Mouse (Mus musculus): ENCODE data around the gene Hoxb4. TPM values are rescaled to one million over a fixed set of nuclear protein-coding genes. Genes with fewer than 3 reads are reported as not detected.

The Hoxb4 gene
- total RNA-seq, 1 experiment from 2014 or later: 6.6 TPM

DNA sequence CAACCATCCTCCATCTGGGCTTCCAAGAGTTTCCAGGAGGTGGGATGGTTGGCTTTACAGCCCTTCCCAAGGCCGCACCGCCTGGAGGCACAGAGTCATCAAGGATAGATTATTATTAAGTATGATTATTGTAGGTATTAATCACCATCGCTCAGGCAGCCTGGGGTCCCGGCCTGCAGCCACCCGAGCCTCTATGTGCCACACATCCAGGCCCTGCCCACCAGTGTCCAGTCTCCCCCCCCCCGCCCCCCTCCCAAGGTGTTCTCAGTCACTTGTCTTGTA lies 26.8 kb downstream of the Hoxb4 start:
- ATAC-seq (replicated peaks; ENCODE audit: insufficient number of reproducible peaks, low FRiP score, low TSS enrichment, poor library complexity, severe bottlenecking): no peak

DNA sequence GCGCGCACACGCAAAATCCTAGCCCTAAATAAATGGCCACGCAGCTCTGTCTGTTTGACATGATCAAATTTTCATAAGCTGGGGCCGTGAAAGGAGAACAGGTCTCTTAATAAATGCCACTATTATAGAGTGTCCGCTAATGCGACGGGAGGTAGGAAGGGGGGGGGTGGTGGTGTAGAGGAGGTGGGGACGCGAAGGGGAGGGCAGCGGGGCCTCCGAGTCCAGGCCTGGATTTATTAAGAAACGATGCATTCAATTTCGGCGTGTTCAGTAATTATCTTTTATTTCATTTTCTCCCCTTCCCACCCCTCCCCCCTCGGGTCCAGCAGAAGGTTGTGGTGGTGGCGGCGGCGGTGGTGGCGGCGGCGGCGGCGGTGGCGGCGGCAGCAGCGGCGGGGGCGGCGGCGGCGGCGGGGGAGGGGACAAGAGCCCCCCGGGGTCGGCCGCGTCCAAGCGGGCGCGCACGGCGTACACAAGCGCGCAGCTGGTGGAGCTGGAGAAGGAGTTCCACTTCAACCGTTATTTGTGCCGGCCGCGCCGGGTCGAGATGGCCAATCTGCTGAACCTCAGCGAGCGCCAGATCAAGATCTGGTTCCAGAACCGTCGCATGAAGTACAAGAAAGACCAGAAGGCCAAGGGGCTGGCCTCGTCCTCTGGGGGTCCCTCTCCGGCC lies 27.3 kb downstream of the Hoxb4 start:
- ATAC-seq (replicated peaks; ENCODE audit: insufficient number of reproducible peaks, low FRiP score, low TSS enrichment, poor library complexity, severe bottlenecking): no peak

DNA sequence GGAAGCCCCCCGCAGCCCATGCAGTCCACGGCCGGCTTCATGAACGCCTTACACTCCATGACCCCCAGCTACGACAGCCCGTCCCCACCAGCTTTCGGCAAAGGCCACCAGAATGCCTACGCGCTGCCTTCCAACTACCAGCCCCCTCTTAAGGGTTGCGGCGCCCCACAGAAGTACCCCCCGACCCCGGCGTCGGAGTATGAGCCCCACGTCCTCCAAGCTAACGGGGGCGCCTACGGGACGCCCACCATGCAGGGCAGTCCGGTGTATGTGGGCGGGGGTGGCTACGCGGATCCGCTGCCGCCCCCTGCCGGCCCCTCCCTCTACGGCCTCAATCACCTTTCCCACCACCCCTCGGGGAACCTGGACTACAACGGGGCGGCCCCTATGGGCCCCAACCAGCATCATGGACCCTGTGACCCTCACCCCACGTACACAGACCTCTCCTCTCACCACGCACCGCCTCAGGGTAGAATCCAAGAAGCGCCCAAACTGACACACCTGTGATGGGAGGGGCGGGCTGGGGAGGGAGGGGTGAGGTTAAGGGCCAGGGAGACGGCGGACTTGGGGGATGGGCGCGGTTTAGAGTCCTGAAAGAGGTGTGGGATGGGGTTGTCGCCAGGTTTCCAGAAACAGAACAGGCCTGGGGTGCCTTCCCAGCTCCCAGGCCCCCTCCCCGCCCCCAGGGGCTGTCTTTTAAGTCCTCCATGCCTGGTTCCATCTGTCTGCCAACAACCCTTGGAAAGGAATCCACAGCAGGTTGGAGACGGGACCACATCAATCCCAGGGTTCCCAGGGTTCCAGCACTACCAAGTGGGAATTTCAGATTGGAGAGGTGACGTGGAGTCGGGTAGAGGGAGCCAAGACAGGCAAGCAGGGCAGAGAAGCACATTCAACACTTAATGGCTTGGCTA lies 28.1 kb downstream of the Hoxb4 start:
- ATAC-seq (replicated peaks; ENCODE audit: insufficient number of reproducible peaks, low FRiP score, low TSS enrichment, poor library complexity, severe bottlenecking): no peak

DNA sequence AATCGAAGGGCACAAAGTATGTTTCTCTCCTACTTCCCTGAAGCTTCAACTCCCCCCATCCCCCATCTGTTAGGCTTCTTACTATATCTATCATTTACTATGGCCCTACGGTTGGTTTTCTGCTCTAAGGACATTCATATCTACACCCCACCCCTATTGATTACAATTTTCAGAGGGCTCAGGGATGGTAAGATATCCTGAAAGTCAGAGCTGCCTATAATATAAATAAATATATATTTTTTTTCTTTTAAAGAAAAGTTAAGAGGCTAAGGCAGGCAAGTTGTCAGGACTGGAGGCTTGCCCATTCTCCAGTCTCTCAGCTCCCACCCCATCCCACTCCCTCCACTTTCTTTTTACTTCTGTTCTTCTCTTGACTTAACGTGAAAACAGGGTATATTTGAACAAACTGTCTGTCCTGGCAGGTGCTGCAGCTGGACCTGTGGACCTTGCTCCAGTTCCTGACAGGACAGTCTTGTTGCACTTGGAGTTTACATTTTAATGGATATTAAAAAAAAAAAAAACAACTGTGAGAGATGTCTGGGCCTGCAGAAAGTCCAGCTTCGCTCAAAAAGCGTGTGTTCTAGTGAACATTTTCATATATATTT lies 29.0 kb downstream of the Hoxb4 start:
- no peak for ATAC-seq (replicated peaks; ENCODE audit: insufficient number of reproducible peaks, low FRiP score, low TSS enrichment, poor library complexity, severe bottlenecking)

GRCm38 (mm10) chr11:96347717-96348116 lies 29.6 kb downstream of the Hoxb4 start:
- no peak for ATAC-seq (replicated peaks; ENCODE audit: insufficient number of reproducible peaks, low FRiP score, low TSS enrichment, poor library complexity, severe bottlenecking)

DNA sequence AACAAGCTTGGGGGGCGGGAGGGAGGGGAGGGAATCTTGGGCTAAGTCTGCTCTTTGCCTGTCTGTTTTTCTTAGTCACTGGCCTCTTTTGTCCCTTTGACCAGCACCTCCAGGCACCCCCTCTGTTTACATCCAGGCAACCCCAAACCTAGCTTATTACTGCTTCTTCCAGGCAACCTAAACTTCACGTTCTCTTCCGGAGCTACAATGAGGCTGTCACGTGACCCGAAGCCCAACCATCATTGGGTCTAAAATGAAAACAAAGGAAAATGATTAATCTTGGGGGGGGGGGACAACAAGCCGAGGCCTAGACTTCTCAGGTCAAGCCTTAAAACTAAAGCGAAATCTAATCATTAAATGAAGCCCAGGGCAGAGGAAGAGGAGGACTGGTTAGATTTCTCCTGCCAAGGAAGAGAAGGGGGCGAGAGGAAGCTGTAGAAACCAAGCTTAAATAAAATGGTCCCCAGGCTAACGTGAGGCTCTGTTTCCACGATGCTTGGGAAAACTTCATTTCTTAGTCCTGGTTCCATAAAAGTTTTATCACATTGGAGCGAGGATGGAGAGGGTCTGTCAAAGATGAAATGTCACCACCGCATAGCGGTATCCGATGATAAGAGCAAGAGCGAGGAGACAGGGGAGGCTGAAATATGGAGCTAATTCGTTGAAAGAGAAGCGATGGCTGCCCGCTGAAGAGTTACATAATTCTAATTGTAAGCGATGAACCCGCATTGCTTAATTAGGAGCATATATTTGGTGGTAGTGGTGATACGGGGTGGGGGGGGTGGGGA lies 30.3 kb downstream of the Hoxb4 start:
- no peak for ATAC-seq (replicated peaks; ENCODE audit: insufficient number of reproducible peaks, low FRiP score, low TSS enrichment, poor library complexity, severe bottlenecking)

DNA sequence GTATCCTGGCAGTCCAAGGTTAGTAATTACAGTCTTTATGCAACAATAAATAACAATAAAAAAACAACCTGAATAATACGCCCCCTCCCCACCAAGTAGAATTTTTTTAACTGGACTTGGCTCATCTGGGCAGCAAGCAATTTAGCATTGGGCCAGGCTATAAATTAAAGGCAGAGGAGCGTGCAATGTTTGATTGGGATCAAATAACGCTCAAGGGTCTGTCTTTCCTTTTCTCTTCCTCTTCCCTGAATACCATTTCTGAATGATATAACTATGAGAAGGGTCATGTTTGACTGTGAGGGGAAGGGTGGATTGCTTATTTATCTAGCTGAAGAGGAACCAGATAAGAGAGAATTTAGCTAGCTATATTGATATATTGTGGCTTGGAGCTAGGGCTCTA lies 30.9 kb downstream of the Hoxb4 start:
- no peak for ATAC-seq (replicated peaks; ENCODE audit: insufficient number of reproducible peaks, low FRiP score, low TSS enrichment, poor library complexity, severe bottlenecking)

DNA sequence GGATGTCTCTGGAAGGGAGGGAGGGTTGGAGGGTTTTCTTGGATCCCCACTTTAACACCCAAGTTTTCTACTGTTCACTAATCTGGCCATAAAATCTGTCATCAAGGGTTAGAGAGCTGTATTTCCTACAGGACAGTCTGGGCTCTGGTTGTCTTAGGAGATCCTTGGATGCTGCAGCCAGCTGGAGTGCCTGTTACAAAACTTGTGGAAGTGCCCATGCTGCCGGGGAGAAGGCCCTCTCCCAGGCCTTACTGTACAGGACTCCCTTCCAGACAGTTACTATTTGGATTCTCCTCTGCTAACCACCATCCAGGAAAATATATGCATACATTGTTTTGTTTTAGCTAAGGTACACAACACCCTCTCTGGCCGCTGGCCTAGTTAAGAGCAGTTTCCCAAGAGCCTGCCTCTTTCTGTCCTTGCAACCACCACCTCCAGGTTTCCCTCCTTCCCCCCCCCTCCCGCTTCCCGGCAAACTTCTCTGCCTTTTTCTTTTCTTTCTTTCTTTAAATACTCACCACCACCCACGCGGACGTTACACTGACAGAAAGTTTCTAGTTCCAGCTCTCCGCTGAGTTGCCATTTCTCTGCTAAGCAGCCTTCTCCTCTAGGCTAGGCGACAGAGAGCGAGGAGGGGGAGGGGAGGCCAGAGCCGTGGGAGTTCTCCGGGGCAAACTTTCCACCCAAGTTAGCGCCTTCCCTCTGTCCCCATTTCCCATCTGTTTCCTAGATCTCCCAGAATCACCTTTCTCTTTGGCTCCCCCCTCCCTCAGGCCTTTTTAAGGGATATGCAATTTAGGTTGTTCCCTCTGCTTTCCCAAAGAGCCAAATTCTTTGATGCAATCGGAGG lies 31.6 kb downstream of the Hoxb4 start:
- no peak for ATAC-seq (replicated peaks; ENCODE audit: insufficient number of reproducible peaks, low FRiP score, low TSS enrichment, poor library complexity, severe bottlenecking)

- ATAC-seq (replicated peaks; ENCODE audit: insufficient number of reproducible peaks, low FRiP score, low TSS enrichment, poor library complexity, severe bottlenecking): no peak
Measured at GRCm38 (mm10) chr11:96350341-96350624, 32.2 kb downstream of the Hoxb4 start, which contains the start of gene Hoxb2. Hoxb2 (plus strand) TSS chr11:96350525.

DNA sequence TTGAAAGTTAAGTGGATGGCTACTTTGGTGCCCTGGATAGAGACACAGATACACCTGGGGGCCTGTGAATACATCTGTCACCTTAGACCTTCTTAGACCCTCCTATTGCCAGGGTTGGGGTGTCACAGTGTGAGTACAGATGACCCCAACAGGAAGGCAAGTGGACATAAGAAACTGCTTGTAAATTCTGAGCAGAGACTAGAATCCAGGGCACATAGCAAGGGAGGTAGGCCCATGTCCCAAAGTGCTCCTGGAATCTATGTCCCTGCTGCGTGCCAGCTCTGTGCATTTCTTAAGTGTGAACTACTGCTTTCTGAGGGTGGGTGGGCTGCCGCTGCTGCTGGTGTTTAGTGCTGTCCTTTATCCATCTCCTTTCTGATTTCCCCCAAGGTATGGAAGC lies 32.7 kb downstream of the Hoxb4 start:
- no peak for ATAC-seq (replicated peaks; ENCODE audit: insufficient number of reproducible peaks, low FRiP score, low TSS enrichment, poor library complexity, severe bottlenecking)

DNA sequence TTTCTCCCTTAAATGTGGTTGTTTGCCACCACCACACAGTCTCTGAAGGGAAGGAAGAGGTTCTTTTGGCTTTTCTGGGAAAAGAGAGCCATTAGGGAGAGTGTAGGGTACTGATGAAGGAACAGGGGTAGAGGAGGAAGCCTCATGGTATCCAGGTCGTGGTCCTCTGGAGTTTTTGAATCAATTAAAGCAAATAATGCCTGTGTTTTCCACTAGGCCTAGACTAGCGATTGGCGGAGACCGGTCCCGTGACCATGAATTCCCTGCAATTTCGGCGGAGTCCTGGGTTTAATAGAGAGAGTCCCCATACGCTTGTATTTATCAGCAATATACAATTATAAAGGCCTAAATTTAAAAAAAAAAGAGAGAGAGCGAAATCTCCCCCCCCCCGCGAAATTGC lies 33.2 kb downstream of the Hoxb4 start:
- ATAC-seq (replicated peaks; ENCODE audit: insufficient number of reproducible peaks, low FRiP score, low TSS enrichment, poor library complexity, severe bottlenecking): no peak

DNA sequence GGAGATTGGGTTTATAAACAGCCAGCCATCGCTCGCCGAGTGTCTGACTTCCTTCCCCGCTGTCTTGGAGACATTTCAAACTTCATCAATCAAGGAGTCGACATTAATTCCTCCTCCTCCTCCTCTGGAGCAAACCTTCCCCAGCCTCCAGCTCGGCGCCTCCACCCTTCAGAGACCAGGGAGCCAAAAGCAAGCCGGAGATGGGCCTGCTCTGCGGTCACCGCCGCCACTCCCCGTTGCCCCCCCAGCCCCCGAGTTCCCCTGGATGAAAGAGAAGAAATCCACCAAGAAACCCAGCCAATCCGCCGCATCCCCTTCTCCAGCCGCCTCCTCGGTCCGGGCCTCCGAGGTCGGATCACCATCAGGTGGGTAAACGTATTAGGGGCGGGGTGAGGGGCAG lies 33.8 kb downstream of the Hoxb4 start:
- no peak for ATAC-seq (replicated peaks; ENCODE audit: insufficient number of reproducible peaks, low FRiP score, low TSS enrichment, poor library complexity, severe bottlenecking)

DNA sequence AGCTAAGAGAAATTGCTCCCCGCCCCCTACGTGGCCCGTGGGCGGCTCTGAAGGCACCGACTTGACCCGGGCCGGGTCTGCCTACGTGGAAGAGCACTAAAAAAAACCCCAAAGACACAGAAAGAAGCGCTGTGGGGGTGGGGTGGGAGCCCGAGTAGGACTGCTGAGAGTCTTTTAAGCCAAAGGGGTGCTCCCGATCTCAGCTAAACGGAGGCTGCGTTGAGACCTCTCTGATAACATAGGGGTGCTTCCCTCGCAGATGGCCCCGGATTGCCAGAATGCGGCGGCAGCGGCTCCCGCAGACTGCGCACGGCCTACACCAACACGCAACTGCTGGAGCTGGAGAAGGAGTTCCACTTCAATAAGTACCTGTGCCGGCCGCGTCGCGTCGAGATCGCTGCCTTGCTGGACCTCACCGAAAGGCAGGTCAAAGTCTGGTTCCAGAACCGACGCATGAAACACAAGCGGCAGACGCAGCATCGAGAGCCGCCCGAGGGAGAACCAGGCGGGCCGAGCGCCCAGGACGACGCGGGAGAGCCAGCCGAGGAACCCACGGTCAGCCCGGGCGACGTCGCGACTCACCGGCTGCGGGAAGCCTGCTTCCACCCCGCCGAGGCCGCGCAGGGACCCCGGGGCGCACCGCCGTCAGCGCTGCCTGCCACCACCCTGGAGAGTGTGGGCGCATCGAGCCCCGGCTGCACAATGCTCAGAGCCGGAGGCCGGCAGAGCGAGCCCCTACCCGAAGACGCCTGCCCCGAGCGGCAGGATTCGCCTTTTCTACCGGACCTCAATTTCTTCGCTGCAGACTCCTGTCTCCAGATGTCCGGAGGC lies 34.8 kb downstream of the Hoxb4 start:
- ATAC-seq (replicated peaks; ENCODE audit: insufficient number of reproducible peaks, low FRiP score, low TSS enrichment, poor library complexity, severe bottlenecking): no peak

DNA sequence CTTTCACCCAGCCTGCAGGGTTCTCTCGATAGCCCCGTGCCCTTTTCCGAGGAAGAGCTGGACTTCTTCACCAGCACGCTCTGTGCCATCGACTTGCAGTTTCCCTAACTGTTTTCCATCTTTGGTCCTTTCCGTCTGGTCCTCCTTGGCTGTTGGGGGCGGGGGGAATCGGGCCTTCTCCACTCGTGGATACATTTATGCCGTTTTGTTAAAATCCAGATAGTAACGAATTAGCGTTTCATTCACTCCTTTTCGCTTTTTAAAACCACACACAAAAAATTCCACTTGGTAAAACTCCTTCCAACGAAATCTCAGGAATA lies 35.4 kb downstream of the Hoxb4 start:
- ATAC-seq (replicated peaks; ENCODE audit: insufficient number of reproducible peaks, low FRiP score, low TSS enrichment, poor library complexity, severe bottlenecking): no peak

- ATAC-seq (replicated peaks; ENCODE audit: insufficient number of reproducible peaks, low FRiP score, low TSS enrichment, poor library complexity, severe bottlenecking): no peak
Measured at GRCm38 (mm10) chr11:96353939-96354338, 35.9 kb downstream of the Hoxb4 start.

- ATAC-seq (replicated peaks; ENCODE audit: insufficient number of reproducible peaks, low FRiP score, low TSS enrichment, poor library complexity, severe bottlenecking): no peak
Measured at GRCm38 (mm10) chr11:96354376-96354775, 36.3 kb downstream of the Hoxb4 start.

DNA sequence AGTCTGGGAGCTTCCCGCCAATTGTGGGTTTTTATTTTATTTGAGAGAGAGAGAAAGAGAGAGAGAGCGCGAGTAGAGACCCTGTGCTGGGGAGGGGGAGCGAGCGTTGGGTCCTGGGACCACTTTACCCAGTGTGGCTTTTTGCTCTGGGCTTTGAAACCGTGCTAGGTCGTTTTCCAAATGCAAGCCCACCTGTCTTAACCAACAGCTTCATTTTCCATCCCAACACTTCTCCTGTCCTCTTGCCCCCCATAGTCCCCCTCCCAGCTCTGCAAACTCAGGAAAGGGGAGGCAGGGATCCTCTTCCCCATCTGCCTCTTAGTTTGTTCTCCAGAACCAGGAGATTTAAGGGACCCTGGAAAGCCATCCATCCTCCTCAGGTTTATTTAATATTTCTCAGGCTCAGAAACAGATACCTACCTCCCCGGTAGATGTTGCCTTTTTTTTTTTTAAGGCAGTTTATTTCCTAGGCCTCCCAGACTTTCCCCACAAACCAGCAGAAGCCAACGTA lies 36.8 kb downstream of the Hoxb4 start:
- ATAC-seq (replicated peaks; ENCODE audit: insufficient number of reproducible peaks, low FRiP score, low TSS enrichment, poor library complexity, severe bottlenecking): no peak

DNA sequence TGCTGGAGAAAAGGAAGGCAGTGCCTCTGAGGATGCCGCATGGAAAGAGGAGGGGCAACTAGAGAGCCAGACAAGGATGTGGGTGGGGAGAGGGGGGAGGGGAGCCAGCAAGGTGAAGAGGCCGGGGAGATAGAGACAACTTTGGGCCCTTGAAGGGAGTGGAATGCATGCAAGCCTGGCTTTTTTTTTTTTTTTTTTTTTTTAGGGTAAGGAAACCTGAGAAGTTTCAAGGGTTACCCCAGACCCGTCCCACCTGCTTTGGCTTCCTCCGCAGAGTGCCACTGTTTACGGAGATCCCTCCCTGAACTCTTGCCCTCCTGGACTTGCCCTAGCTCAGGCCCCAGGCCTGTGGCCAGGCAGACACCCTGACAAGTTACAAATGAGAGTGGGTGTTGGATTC lies 45.7 kb downstream of the Hoxb4 start:
- ATAC-seq (replicated peaks; ENCODE audit: insufficient number of reproducible peaks, low FRiP score, low TSS enrichment, poor library complexity, severe bottlenecking): no peak
